ENCODE assay signal across 9 mouse cellular contexts in genomic region chr12:116550031-116550430, GRCm38 (mm10).
DNase-seq lines count a peak whose midpoint lies in the region; ATAC-seq and TF ChIP-seq lines count a peak whose summit lies in the region.
"Had no signal": no experiment of that assay in that cellular context is flagged by ENCODE, and none has a peak within 500 bp of the region (broad histone marks: within the 10 kb centered on the region; RNA-seq: fewer than 3 reads in every experiment).

No protein-coding gene starts in this region.

- H3K27me3 ChIP-seq in midbrain, embryonic 15.5 days (replicated peaks) = no peaks in the 10 kb centered on the region
- H3K27me3 ChIP-seq in midbrain, embryonic 13.5 days = no peaks in the 10 kb centered on the region
- H3K27me3 ChIP-seq in lung, embryonic 14.5 days (ENCODE audit: insufficient read depth, low read length) = no peaks in the 10 kb centered on the region
- H3K27me3 ChIP-seq: limb, embryonic 12.5 days had no signal

- intact Hi-C loops in heart, postnatal 36 days (cut with DNase I) = no loop called here

- H3K36me3 ChIP-seq in midbrain, embryonic 15.5 days (replicated peaks) = no peaks in the 10 kb centered on the region
- H3K36me3 ChIP-seq in midbrain, embryonic 13.5 days = no peaks in the 10 kb centered on the region
- H3K36me3 ChIP-seq in lung, embryonic 14.5 days (ENCODE audit: insufficient read depth) = no peaks in the 10 kb centered on the region
- H3K36me3 ChIP-seq: limb, embryonic 12.5 days had no signal

- no peak overlapping the region for H3K27ac ChIP-seq in midbrain, embryonic 15.5 days
- H3K27ac ChIP-seq in midbrain, embryonic 13.5 days = no peak overlapping the region
- H3K27ac ChIP-seq in lung, embryonic 14.5 days (ENCODE audit: low read depth) = no peak overlapping the region
- H3K27ac ChIP-seq: limb, embryonic 12.5 days had no signal

- peak; percentile 92 for DNase-seq in cerebellum, adult 11 months
- peak; percentile 74 to 77 for DNase-seq in heart, postnatal 36 days
- DNase-seq in lung, embryonic 14.5 days = peak; percentile 8
- DNase-seq in embryo, embryonic 10.5 days (ENCODE audit: low spot score) = no peak
- DNase-seq in B cell, adult 2 months = no peak
- no peak for DNase-seq in spleen, adult 18-20 months

- 70% methylated on average over 1 of the region's 1 CpGs for WGBS in midbrain, embryonic 15.5 days
- WGBS in midbrain, embryonic 13.5 days = 95% methylated on average over 1 of the region's 1 CpGs
- WGBS in lung, embryonic 14.5 days = 82% methylated on average over 1 of the region's 1 CpGs

- H3K4me1 ChIP-seq in midbrain, embryonic 15.5 days = no peaks in the 10 kb centered on the region
- no peaks in the 10 kb centered on the region for H3K4me1 ChIP-seq in midbrain, embryonic 13.5 days (replicated peaks)
- no peaks in the 10 kb centered on the region for H3K4me1 ChIP-seq in lung, embryonic 14.5 days (ENCODE audit: insufficient read depth)
- H3K4me1 ChIP-seq: limb, embryonic 12.5 days had no signal

- no peak overlapping the region for H3K4me3 ChIP-seq in midbrain, embryonic 15.5 days
- no peak overlapping the region for H3K4me3 ChIP-seq in midbrain, embryonic 13.5 days (replicated peaks)
- no peak overlapping the region for H3K4me3 ChIP-seq in lung, embryonic 14.5 days (ENCODE audit: low read depth, low read length)
- H3K4me3 ChIP-seq: limb, embryonic 12.5 days had no signal

- no peak for TF ChIP-seq CTCF in lung, embryonic 14.5 days (IDR thresholded peaks at IDR 0.05; ENCODE audit: low read depth)

- ATAC-seq in midbrain, embryonic 15.5 days (replicated peaks) = 0 out of 2 replicates have a peak, but pooled peaks have one; percentile 54
- ATAC-seq in midbrain, embryonic 13.5 days = no peak
- ATAC-seq in lung, embryonic 14.5 days (ENCODE audit: insufficient read depth) = no peak

- no peak overlapping the region for H3K9ac ChIP-seq in midbrain, embryonic 15.5 days
- H3K9ac ChIP-seq in midbrain, embryonic 13.5 days (replicated peaks) = no peak overlapping the region
- no peak overlapping the region for H3K9ac ChIP-seq in lung, embryonic 14.5 days
- H3K9ac ChIP-seq: limb, embryonic 12.5 days had no signal

- H3K9me3 ChIP-seq in midbrain, embryonic 15.5 days = no peaks in the 10 kb centered on the region
- no peaks in the 10 kb centered on the region for H3K9me3 ChIP-seq in midbrain, embryonic 13.5 days
- no peaks in the 10 kb centered on the region for H3K9me3 ChIP-seq in lung, embryonic 14.5 days (ENCODE audit: low read depth, low read length)
- H3K9me3 ChIP-seq: limb, embryonic 12.5 days had no signal

- H3K4me2 ChIP-seq in midbrain, embryonic 15.5 days = no peak overlapping the region
- no peak overlapping the region for H3K4me2 ChIP-seq in midbrain, embryonic 13.5 days (replicated peaks)
- H3K4me2 ChIP-seq in lung, embryonic 14.5 days = no peak overlapping the region
- H3K4me2 ChIP-seq: limb, embryonic 12.5 days had no signal

Comparison
In these comparisons a context has a peak if more than half of its experiments do, and no peak if none do; other contexts are left out.
1. DNase-seq: peak in cerebellum, adult 11 months (single experiment), heart, postnatal 36 days (2 of 2) and lung, embryonic 14.5 days (single experiment); none in embryo, embryonic 10.5 days (single experiment), B cell, adult 2 months (0 of 2) and spleen, adult 18-20 months (0 of 2).